Mouse (Mus musculus): ENCODE data around the gene Tnxb.

Gene Tnxb

DNA sequence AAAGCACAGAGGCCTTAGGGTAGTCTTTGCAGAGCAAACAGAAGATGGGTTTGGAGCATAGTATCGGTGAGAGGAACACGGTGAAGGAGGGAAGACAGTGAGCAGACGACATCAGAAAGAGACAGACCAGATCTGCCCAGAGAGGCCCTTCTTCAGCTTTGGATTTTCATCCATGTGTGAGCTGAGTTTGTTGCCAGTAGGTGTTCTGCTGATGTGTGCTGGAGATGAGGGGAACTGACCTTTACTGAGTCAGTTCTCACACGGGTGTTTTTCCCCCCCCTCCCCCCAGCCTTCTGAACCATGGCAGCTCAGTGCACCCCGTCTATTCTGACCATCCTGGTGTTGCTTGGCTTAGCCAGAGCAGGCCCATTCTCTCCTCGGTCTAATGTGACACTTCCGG is at the start of gene Tnxb:
TSS of gene Tnxb (plus strand) at position 301 of the 400 bp plus-strand sequence.
- DNase-seq (ENCODE audit: low spot score) = no peak

DNA sequence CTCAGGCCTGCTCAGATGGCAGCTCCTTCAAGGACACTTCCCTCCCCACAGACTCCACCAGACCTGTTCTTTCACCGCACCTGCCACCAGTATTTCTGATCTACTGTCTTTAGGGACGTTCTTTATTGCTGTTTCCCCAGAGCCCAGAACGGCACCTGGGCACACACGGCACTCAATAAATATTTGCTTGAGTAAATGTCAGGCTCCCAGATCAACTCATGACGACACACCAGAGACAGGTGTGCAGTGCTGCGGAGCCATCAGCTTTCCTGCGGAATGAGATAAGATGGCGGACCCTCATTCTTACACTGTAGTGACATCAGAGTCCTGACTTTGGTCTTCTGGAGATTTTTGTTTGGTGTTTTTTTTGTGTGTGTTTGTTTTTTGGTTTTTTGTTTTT is 49.3 kb upstream of the Tnxb start:
- no peak for DNase-seq (ENCODE audit: low spot score)

DNA sequence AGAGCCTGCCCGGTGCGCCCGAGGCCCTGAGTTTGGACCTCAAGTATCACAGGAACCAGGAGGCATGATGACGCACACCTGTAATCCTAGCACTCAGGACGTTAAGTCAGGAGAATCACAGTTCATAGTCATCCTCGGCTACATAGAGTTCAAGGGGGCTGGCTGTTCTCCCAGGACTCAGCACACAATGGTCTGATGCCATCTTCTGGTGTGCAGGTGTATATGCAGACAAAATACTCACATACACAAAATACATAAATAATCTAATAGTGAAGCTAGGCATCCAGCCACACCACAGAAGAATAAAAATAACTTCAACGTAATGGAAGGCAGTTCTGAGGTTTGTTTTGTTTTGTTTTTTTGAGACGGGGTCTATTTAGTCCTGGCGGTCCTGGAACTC is 47.2 kb upstream of the Tnxb start:
- DNase-seq (ENCODE audit: low spot score) = no peak

DNA sequence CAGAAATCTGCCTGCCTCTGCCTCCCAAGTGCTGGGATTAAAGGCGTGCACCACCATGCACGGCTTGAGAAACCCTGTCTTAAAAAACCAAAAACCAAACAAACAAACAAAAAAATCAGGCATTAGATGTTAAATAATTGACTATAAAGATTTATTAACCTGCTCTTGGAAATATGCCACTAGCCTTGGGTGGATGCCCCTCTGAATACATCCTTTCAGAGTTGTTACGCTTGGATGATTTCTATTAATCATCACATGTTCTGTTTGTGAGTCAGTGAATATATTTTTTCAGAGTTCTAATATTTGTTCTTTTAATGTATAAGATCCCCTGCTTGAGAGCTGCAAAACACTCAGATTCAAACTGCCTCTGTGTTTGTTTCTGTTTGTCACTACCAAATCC is 45.4 kb upstream of the Tnxb start:
- DNase-seq (ENCODE audit: low spot score) = no peak

DNA sequence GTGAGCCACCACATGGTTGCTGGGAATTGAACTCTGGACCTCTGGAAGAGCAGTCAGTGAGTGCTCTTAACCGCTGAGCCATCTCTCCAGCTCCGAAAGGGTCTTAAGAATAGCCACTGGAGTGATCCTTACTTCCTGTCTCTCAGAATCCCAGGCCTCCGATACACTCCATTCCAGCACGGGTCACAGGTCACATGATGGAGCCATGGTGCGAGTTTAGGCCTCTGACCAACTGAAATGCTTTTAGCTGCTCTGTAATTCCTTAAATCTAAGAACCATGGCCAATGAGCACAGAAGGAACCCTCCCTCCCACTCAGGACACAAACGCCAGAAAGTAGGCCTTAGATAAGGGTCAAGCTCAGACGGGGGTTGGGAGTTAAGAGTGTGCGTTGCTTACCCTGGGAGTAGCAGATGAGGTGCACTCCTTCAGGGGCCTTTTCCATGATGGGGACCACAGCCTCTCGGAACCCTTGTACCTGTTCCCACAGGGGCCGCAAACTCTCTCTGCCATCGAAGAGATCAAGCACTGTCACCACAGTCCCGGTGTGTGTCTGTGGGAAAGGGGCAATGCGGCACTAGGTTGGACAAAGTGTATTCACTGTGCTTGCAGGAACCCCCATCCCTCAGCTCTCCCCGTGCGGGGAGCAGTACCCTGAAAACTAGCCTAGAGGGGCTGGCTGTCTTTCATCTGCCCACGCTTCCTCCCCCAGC is 44.1 kb upstream of the Tnxb start:
- DNase-seq (ENCODE audit: low spot score) = no peak

DNA sequence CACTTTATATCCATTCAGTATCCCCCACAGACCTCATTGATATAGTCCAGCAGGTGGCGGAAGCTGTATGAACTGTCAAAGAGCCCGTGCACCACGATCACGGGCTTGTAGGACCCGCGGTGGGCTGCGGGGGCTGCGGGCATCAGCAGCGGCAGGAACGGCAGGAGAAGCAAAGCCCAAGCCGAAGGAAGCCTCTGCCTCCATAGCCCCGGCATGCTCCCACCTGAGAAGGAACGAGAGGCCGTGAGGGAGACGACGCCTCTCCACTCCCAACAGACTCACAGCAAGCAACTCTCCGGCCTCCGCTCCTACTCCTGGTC is 43.6 kb upstream of the Tnxb start:
- DNase-seq (ENCODE audit: low spot score) = no peak

DNA sequence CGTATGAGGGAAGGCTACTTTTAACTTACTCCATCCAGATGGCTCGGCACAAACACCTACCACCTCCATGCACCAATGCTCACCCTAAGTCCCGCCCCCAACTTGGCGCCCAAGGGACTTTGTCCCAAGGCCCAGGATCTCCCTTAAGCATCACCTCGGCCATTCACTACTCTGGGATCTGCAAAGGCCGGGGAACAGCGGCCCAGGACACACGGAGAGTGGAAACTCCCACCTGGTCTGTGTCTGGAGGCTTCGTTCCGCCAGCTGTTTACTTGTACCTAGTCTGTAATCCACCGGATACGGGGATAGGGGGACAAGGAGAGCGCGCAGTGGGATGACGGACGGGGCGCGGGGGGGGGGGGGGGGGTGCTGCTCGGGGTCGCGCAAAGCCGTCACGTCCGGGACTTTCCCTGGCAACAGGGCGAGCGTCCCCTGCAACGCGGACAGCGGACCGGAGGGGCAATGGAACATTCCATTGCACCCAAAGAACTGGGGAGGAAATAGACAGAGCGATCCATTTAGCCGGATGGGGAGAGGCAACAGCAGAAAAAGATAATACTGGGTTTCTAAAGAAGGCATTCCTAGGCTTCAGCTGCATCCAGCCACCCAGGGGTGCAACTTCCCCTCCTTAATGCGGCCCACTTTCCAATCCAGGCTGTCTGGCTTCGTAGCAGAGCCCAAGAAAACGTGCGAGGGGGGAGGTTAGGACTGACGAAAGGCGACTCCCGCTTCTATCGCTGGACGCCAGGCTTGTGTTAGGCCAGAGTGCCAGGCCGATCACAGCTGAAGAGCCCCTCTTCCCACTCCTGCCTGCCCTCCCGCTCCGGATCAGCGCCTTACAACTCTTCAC is 43.0 kb upstream of the Tnxb start:
- peak; percentile 59 for DNase-seq (ENCODE audit: low spot score)

DNA sequence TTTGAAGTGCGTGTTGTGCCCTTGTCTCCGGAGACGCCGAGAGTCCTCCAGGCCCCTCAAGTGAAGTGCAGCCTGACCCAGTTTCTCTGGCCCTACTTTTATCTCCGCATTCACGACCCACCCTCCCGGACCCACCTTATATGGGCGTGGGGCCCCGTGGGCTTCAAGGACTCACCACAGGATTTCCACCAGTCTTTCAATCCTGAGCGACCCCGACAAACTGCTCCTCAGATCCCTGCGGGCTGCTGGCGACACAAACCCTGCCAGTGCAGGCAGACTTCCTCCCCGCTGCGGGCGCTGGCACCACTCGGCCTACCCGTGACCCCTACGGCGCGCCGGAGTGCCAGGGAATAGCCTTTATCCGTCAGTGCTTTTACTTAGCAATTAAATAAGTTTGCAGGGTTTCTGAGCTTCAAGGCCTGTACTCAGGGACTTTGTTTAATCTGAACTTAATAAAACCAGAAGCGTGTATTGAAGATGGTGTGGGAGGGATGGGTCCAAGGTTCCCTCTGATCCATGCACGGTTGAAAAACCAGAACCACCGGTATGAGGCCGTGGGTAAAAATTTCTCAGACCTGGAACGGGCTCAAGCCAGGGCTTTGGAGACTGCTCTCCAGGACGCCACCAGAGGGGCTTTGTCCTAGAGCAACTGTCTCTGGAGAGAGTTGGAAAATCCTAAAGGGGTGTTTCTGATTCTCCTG is 42.2 kb upstream of the Tnxb start, which contains the start of gene Ppt2:
TSS of gene Ppt2 (minus strand) at position 568 of the 701 bp plus-strand sequence.
- no peak for DNase-seq (ENCODE audit: low spot score)

DNA sequence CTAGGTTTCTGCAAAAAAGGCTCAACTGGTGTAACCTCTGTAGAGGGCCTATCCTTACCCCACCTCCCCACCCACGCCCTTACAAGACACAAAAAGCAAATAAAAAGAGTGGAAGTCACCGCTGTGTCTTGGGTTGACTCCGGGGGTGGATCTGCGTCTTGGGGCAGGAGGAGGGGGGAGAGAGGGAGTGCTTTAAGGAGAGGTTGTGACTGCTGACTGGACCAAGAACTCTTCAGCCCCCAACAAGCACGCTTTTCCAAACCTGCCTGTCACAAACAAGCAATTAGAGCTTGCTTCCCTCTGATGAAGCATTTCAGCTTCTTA is 41.7 kb upstream of the Tnxb start:
- no peak for DNase-seq (ENCODE audit: low spot score)

DNA sequence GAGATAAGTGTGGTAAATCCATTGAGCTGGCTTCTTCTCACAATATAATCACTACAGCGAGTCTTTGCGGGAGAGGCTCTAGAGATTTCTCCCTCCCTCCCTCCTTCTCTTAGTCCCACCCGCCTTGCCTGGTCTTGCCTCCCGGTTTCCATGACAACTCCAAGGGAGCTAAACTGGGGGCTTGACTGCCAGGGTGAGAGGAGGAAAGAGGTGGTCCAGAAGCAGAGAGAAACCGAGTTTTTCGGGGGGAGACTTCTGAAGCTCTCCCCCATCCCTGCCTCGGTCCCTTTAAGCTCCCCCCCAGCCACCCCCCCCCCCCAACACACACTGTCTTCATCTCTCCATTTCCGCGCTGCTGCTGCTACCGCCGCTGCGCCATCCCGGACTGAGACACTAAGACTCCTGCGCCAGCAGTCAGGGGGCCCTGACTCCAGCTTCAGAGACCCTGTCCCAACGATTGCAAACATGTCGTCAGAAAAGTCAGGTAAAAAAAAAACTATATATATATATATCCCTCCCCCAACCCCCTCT is 41.0 kb upstream of the Tnxb start, which contains the start of gene Prrt1:
TSS of gene Prrt1 (plus strand) at position 313 of the 531 bp plus-strand sequence.
- DNase-seq (ENCODE audit: low spot score) = no peak

DNA sequence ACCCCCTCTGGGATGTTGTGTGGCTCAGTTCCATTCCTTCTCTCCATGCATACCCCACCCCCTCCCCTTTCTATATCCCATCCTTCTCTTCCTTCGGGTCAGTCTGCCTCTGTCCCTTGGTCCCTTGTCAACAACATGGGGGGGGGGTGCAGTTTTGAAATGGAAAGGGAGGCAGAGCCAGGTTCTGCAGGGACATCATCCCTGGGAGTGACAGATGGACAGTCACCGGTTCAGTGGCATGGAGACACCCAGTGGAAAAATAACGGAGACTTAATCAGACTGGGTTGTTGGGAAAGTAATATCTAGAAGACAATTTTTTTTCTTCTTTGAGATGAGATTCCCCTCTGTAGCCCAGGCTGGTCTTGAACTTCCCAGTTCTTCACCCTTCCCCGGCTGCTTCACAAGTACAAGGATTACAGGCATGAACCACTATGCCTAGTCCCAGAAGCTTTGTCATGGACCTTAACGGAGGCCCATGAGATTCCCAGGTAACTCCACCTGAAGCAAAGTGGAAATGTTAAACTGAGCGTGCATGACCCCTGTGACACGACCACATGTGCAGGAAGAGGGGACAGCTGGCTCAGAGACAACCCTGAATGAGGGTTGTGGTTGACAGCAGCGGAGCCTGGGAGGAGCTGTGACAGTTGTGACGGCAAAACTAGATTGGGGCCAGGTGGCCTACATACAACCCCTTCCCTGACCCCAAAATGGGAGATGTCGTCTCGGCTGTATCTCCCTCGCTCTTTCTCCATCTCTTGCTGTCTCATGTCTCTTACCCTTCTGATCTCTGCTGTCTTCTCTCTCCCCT is 40.3 kb upstream of the Tnxb start:
- DNase-seq (ENCODE audit: low spot score) = no peak

DNA sequence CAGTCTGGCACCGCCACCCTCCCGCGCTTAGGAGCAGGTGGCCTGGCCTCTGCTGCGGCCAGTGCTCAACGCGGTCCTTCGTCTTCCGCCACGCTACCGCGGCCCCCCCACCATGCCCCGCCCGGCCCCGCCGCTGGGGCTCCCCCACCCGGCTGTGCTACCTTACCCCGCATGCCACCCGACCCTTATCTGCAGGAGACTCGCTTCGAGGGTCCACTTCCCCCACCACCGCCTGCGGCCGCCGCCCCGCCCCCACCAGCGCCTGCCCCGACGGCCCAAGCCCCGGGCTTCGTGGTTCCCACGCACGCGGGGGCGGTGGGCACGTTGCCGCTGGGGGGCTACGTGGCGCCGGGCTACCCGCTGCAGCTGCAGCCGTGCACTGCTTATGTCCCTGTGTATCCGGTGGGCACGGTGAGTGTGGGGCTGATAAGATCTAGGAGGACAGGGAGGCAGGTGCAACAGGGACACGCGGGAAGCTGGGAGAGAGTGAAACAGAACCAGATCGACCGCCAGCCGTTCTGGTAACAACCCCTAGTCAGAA is 39.5 kb upstream of the Tnxb start:
- DNase-seq (ENCODE audit: low spot score) = no peak

DNA sequence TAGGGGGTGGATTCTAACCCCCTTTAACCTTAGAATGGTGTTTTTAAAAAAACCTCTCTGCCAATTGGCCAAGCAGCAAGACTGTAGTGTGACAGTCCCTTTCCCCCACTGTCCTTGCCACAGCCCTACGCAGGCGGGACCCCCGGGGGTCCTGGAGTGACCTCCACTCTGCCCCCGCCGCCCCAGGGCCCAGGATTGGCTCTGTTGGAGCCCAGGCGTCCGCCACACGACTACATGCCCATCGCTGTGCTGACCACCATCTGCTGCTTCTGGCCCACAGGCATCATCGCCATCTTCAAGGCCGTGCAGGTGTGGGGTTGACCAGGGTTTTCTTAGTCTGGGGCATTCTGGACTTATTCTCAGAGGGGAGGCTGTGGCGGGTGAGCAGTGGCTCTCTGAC is 38.7 kb upstream of the Tnxb start:
- DNase-seq (ENCODE audit: low spot score) = no peak

DNA sequence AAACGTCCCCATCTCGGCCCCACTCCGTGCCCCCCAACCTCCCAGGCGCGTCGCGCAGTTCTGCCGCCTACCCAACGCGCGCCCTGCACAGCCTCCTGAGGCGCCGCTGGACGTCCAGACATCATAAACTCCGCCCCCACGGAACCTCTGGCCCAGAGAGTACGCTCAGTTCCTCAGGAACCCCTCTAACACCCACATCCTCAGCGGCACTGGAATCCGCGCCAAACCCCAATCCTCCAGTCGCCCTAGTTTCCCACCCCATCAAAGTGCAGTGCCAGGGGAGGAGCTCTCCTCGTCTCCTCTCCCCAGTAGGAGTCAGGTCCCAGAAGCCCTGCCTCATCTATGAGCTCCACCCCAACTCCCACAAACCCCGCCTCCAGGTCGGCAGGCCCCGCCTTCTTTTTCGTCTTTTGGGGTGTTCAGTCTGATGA is 38.1 kb upstream of the Tnxb start:
- DNase-seq (ENCODE audit: low spot score) = peak; percentile 46

DNA sequence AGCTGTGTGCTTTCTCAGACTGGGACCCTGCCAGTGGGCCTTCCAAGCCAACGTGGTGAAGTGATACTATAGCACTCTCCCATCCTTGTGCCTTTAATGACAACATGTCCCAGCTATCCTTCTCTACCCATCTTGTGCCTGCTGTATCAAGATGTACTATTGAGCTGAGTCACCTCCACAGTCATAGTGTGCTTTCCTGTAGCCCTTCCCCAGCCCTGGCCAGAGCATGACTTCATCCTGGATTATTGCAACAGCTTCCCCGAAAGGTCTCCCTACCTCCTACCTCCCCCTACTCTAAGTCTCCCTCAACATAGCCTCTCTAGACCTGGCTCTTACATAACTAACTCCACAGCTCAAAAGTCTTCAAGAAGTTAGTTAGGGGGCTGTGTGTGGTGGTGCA is 34.7 kb upstream of the Tnxb start:
- no peak for DNase-seq (ENCODE audit: low spot score)

DNA sequence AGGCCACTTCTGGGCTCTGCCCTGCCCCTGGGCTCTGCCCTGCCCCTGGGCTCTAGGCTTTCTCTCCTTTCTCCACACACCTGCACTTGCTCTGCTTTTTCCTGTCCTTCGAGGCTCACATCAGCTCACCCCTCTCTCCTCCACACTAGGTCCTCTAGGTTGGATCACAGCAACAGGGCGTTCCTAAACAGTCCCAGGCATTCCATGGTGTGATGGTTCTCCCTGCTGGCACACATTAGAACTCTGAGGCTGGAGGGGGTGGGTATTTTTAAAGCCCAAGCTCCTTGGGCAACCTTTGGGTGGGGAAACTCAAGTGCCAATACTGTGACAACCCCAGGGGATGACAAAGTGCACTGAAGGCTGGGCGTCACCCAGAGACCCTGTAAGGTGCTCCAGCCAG is 32.9 kb upstream of the Tnxb start:
- DNase-seq (ENCODE audit: low spot score) = no peak

DNA sequence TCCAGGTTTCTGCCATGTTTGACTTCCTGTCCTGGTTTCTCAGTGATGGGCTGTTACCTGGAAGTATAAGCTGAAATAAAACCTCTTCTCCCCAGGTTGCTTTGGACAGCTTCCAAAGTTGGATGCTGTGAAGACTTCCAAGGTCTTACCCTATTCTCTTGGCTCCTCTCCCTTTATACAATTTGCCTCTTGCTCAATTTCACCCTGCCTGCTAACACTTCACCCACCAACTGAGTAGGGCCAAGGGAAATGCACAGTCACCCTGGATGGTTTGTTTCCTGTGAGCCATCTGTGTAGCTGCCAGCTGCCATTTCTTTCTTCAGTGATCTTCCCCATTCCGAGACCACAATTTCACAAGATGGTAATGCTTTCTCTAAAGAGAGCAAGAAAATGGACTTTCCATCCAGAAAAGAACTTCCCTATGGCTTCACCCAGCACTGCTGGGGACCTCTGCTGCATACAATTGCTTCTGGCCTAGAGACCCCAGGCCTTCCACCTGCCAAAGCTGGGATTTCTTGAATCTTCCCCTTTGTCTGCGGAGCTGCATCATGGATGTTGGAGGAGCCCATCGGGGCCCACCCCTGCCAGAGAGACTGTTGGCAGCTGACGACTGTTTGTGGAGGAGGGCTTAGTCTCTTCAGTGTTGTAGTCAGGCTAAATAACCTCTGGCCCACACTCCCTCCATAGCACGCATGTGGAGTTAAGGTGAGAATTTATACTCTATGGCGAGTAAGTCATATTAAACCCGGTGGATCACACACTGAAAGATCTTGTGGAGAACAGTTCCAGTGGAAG is 30.7 kb upstream of the Tnxb start:
- DNase-seq (ENCODE audit: low spot score) = no peak

DNA sequence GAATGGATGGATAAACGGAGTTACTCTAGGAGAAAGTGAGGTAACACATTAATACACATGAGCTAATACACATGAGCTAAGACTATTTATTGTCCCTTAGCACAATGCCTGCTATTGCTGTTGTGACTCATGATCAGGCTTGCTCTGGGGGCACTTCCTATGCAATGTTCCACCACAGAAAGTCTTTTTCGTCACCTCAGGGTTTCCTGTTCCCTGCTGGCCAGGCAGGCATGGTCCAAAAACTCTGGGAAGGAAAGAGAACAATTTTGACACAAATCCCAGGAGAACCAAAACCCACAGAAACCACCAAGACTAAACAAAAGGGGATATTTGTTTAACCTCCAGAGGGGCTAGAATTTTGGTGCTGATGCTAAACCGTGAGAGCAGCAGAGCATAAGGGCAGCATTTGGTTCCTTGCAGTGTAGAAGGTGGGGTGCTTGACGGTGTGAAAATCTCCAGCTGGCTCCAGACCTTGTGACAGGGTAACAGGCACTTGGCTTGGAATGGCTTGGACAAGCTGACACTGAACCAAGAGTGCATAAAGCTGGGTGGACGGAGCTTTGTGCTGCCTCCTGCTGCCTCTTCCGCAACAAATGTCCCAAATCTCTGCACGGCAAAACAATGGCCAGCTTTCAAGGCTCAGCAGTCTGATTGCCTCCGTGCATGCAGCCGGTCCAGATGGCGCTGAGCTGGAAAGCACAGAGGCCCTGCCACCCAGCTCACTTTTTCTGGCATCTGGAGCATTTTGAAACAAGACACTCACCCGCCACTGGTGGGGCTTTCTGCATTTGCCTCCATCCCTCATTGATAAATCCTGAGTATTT is 29.3 kb upstream of the Tnxb start:
- DNase-seq (ENCODE audit: low spot score) = no peak

DNA sequence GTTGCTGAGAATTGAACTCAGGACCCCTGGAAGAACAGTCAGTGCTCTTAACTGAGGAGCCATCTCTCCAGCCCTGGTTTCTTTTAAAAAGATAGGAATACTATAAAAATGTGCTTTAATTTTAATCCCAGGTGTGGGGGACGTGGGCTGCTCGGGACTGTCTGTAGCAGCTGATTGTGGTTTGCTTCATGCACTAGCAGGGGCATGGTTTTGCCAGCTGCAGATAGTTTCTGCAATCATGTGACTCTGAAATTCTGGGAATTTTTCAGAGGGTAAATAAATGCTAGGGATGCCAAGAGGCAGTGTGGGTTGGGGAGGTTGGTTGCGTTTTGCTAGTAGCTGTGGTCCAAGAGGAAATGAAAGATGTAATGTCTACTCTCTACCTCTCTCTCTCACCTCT is 28.4 kb upstream of the Tnxb start:
- no peak for DNase-seq (ENCODE audit: low spot score)

DNA sequence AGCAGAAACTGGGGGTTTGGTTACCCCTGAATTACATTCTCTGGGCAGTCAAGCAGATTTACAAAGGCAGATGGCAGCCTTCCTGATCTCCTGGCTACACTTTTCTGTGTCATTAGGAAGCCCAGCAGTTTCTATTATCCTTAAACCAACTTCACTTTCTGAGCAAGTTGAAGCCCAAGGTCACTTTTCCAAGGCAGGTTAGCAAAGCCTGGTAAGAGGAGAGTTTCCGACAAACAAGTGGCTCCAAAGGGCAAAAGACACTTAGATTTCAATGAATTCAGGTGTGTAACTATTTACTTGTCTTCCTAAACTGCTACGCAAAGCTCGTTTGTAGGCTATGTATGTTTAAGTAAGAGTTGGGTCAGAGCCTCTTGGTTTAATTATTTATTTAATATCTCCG is 27.0 kb upstream of the Tnxb start:
- no peak for DNase-seq (ENCODE audit: low spot score)

All from urinary bladder, postnatal 10 days (tissue).